Mouse (Mus musculus) gastrocnemius, adult 2 months (tissue): ENCODE data around the gene Pdf. TPM values are rescaled to one million over a fixed set of nuclear protein-coding genes. Genes with fewer than 3 reads are reported as not detected.
A peak's percentile ranks its signal among the peaks of the same experiment; 100 is the strongest.
"Not testable (repeated sequence)": the region's sequence is repeated elsewhere in the genome, so short reads cannot be mapped to it uniquely, and the experiment has no call there.

Experiments
- DNase-seq: peaks from one replicate; pipeline ENCODE4 v3.0.0; 2022
- H3K27ac ChIP-seq: fragments of 200-600 bp; 2 replicates; pipeline ENCODE4 v1.8.1; 2022; ENCODE audit warnings: mild to moderate bottlenecking
- H3K4me3 ChIP-seq: fragments of 200-600 bp; 2 replicates; pipeline ENCODE4 v1.8.1; 2022; ENCODE audit warnings: mild to moderate bottlenecking, moderate library complexity
- CTCF ChIP-seq: fragments of 200-600 bp; IDR thresholded peaks from 2 replicates; pipeline ENCODE4 v1.8.1; 2022; ENCODE audit warnings: antibody characterized with exemption, mild to moderate bottlenecking, moderate library complexity
- intact Hi-C: fragments of 180-260 bp; cut with DNase I; formaldehyde crosslinking; loops from one replicate; pipeline ENCODE4 v1.15.1; 2025
- microRNA-seq: library from miRNA; unstranded; fragments of <30 nt; microRNA quantifications from one replicate; pipeline ENCODE4 v1.2.0, GENCODE M21; 2021
- total RNA-seq, 2 experiments: library from RNA; stranded (reverse); gene quantifications; 2 replicates each; pipeline ENCODE4 v1.2.3; 2021

Gene Pdf
- total RNA-seq, 2 experiments from 2014 or later: 38.6 to 44.0 TPM

DNA sequence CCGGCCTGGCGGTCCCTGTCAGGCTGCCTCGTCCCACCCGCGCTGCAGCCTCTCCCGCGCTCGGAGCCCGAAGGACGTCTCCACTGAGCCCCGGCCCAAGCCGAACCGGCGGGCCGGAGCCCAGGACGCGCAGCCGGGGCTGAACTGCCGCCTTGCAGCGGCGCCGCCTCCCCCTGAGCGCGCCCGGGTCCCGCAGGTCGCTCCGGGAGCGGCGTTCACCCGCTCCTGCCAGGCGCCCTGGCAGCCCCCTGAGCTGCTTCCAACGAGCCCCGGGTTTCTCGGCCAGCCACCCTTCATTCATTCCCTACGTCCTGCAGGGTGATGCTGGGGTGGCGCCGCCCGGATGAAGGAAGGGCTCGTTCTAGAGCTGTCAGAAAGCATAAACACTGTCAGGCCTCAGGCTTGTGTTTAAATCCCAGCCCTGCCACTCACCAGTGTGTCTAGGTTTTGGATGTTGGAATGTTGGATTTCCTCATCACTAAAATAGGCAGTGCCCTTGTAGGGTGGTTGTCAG is 16.8 kb downstream of the Pdf start:
- DNase-seq: no peak
- peak overlapping the region; percentile 91 for H3K4me3 ChIP-seq
- intact Hi-C loops: loop anchor here (1.0 kb wide), 2 partner anchors 15 to 25 kb away; partner anchors contain the start of genes Cog8 and Nip7
- TF ChIP-seq CTCF: no peak
- peak overlapping the region; percentile 92 for H3K27ac ChIP-seq

DNA sequence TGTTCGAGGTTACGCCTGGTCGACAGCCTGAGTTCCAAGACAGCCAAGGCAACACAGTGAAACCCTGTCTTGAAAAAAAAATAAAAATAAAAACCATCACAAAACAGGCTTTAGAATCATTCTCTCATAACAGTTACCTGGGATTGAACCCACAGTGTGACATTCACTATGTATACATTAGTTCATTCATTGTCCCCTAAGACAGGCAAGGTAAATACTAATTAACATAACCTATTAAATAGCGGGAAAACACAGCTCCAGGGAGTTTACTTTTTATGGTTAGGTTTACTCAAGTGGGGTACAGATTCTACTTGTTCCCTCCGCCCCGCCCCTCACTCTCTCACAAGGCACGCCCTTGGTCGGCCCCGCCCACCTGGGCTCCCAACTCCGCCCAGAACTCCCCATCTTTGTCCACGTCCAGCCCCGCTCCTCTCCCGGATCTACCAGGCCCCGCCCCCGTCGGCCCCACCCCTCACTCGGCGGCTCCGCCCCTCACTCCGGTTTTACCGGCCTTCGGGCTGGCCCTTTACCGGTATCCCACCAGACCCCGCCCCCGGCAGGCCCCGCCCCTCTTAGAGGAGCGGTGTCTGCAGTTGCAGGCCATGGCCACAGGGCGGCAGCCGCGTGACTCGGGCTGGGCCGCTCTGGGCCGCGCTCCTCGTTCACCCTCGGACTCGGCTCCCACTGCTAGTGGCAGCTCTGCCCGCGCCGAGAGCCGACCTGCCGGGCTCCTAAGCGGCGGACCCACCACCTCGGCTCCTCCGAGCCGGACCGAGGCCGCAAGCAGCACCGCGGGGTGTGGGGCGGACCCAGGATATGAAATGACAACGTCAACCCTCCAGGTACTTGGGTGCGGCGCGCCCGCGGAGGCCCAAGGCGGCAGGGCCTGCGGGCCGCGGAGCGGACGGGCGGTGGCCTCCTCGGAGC is 17.5 kb downstream of the Pdf start, which contains the start of gene Vps4a:
TSS of gene Vps4a (plus strand) at position 573 of the 927 bp plus-strand sequence.
- H3K4me3 ChIP-seq: peak within 1 kb of the TSS; percentile 91
- peak; percentile 97 for TF ChIP-seq CTCF
- peak within 1 kb of the TSS; percentile 92 for H3K27ac ChIP-seq
- DNase-seq: peak; percentile 98
- intact Hi-C loops: loop anchor here (1.0 kb wide), 2 partner anchors 15 to 25 kb away; partner anchors contain the start of genes Cog8 and Nip7

DNA sequence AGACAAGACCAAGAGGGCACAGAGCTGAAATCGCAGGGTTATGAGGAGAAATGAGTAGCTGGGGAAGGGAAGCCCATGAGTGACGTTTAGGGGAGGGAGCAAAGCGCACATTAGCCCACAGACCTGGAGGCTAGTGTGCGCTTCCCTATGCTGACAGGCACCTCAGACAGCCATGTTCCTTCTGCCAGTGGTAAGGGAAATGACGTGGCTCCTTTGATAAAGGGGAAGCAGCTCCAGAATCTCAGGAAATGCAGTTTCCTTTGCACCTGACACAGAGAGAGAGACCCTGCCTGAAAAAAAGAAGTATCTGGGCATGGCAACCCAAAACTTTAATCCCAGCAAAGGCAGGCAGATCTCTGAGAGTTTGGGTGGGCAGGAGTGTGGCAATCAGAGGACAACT is 18.4 kb downstream of the Pdf start:
- Histone ChIP-seq H3K4me3 (no peak overlapping the region), H3K27ac (0 out of 2 replicates have a peak overlapping the region, but pooled peaks have one; percentile 92)
- TF ChIP-seq CTCF: no peak
- intact Hi-C loops: no loop called here
- DNase-seq: no peak

DNA sequence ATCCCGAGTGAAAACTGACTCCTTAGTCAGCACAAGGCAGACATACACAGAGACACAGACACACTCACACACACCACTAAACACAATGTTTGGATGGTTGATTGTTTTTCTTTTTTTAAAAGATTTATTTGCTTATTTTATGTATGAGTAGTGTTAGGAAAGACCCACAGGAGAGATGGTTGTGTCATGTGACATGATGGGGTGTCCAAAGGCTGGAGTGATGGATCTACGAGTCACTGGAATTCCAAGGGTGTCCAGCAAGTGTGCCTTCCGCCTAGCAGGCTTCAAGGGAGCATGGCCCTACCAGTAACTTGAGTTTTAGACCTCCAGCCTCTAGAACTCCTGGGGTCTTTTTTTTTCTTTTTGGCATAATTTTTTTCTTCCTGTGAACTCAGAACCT is 19.1 kb downstream of the Pdf start:
- TF ChIP-seq CTCF: no peak
- intact Hi-C loops: no loop called here
- H3K27ac ChIP-seq: no peak overlapping the region
- no peak for DNase-seq
- no peak overlapping the region for H3K4me3 ChIP-seq

DNA sequence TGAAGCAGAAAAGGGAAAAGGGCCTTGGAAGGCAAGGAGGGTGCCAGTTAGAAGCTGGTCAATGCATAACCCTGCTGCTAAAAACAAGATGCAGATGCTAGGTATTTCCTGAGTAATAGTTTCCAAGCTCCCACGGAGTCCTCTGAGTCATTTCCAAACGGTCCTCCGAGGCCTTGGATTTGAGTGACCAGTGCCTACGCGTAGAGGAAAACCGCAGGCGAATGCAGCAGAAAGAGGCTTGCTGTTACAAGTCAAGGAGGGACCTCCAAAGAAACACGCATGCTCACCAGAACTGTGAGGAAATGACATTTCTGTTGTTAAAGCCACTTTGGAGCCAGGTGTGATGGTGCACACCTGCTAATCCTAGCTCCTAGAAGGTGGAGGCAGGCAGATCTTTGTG is 24.9 kb downstream of the Pdf start:
- intact Hi-C loops: no loop called here
- no peak for DNase-seq
- no peak overlapping the region for H3K27ac ChIP-seq
- no peak for TF ChIP-seq CTCF
- no peak overlapping the region for H3K4me3 ChIP-seq

DNA sequence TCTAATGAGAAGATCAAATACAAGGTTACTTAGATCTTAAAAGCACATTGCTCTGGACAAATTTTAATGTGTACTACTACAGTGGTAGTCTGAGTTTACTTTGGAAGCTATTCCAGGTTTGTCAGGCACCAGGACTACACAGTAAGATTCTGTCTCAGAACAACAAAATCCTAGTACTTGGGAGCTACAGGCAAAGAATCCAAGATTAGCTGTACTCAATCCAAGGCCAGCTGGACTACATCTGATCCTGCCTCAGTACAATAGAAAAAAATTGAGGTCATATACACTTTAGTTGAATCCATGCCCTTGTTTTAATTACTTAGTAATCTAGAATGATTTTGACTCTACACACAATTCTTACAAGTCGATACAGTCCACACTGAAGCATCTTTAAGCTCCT is 33.5 kb downstream of the Pdf start:
- intact Hi-C loops: no loop called here
- H3K4me3 ChIP-seq: no peak overlapping the region
- TF ChIP-seq CTCF: no peak
- no peak for DNase-seq
- H3K27ac ChIP-seq: no peak overlapping the region

DNA sequence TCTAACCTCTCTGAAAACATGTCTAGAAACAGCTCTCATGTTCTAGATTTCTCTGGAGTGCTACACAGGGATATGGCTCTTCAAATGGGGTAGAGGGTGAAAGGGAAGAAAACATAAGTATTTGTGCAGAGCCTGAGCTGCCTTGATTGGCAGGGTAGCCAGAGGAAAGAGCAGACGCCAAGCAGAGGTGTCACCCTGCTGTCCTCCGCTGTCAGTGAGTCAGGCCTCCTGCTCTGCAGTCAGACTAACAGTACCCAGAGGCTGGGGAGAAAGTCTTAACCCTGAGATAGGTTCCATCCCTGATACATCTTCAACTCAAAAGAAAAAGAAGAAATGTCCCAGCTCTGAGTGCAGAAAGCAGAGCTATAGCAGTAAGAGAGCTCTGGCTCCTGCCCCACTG is 35.7 kb downstream of the Pdf start:
- Histone ChIP-seq H3K4me3 (no peak overlapping the region), H3K27ac (no peak overlapping the region)
- DNase-seq: no peak
- TF ChIP-seq CTCF: no peak
- intact Hi-C loops: no loop called here

DNA sequence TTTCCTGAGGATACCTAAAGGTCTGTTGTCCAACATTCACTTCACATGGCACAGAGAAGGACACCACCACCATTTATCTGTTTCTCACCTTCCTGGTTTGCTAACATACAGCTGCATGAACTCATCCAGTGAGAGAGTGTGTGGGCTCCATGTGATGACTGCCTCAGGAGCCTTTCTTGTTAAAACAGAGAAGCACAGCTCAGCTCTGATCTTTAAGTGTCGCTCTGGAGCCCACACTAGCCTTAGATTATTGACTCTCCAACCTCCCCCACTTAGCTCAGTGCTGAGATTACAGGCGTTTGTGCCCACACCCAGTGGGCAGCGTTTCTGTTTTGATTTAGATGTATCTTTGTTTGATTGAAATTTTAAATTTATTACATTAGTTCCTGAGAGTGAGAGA is 40.6 kb downstream of the Pdf start:
- Histone ChIP-seq H3K27ac (no peak overlapping the region), H3K4me3 (no peak overlapping the region)
- no peak for TF ChIP-seq CTCF
- no peak for DNase-seq
- intact Hi-C loops: no loop called here

DNA sequence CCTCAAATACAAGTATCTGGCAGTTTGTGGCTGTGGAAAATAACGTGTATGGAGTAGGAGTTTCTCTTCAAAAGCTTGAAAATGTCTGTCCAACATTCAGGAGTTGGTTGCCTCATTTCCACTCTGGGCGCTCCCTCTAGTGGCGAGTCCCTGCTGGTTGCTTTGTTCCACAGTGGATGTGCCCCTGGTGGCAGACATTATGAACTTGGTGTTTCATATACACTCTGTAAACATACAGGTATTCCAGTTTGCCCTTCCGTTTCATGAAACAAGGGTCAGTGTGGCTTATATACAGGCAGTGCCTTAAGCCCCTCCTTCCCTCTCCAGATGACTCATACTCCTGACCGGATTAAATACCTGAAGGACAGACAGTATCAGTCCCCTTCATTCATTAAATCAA is 45.9 kb downstream of the Pdf start:
- H3K4me3 ChIP-seq: peak overlapping the region; percentile 32; the same call in 1 of the 2 replicates
- TF ChIP-seq CTCF: no peak
- peak; percentile 91 for DNase-seq
- intact Hi-C loops: loop anchor here (1.0 to 5.0 kb wide), 3 partner anchors 75 to 304 kb away; no protein-coding TSS in a partner anchor
- H3K27ac ChIP-seq: no peak overlapping the region

DNA sequence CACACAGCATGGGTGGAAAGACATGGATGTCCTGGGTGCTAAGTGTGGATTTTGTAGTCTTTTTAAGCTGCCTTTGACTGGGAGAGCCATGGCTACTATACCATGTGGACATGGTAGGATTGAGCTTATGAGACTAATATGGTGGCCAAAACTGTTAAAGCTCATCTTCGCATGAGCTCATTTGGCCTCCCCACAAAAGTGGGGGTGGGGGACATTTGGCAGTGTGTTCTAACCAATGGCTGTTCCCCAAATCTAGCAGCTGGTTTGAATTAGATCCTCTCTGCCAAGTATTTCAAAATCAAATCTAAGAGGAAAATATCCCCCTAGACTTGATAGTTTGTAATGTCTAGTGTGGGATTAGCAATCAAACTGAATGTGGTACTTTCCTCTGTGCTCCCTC is 49.3 kb downstream of the Pdf start:
- intact Hi-C loops: no loop called here
- no peak for TF ChIP-seq CTCF
- H3K4me3 ChIP-seq: no peak overlapping the region
- peak; percentile 61 for DNase-seq
- H3K27ac ChIP-seq: peak overlapping the region; percentile 62

DNA sequence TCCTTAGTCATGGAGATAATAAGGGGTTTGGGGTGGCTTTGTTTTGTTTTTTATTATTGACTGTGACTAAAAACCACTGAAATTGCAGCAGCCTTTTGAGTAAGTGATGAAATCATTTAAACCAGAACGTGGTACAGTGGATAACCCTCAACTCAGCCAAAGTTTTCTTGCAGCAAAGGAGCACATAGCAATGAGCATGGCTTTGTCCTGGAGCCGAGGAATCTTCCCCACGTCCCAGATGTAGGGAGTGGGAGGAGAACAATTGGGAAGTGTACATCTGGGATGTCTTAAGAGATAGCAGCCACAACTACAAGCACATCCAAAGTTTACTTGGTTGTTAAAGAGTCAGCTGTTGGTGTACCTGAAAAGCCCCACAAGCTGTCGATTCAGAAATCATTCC is 51.0 kb downstream of the Pdf start:
- Histone ChIP-seq H3K4me3 (no peak overlapping the region), H3K27ac (no peak overlapping the region)
- no peak for TF ChIP-seq CTCF
- no peak for DNase-seq
- intact Hi-C loops: no loop called here

DNA sequence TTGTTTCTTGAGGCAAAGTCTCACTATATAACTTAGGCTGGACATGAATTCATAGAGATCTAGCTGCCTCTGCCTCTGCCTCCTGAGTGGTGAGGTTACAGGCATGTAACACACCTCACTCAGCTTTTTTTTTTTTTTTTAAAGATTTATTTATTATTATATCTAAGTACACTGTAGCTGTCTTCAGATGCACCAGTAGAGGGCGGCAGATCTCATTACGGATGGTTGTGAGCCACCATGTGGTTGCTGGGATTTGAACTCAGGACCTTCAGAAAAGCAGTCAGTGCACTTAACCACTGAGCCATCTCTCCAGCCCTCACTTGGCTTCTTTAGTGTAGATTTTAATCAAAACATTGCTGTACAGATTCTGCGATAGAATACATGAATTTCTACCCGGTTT is 52.1 kb downstream of the Pdf start:
- TF ChIP-seq CTCF: peak; percentile 31; the same call in 1 of the 2 replicates
- intact Hi-C loops, DNase-seq, H3K4me3 ChIP-seq, H3K27ac ChIP-seq: not testable (repeated sequence)

Small RNAs within 50 kb of the gene (microRNA-seq; reads per million reads assigned to microRNA genes)
- 2.9 reads per million for gene Mir7075

Other genes starting within 250 kb of the Pdf start
- under 1 TPM; 0.56 to 0.59 TPM for gene Has3, start 178.4 kb downstream of the Pdf start, total RNA-seq
- 10 to 100 TPM; 20.1 to 24.0 TPM for gene Utp4, start 155.0 kb downstream of the Pdf start, total RNA-seq
- 1 to 10 TPM; 3.5 to 5.1 TPM for gene Sntb2, start 112.9 kb downstream of the Pdf start, total RNA-seq
- gene Vps4a, start 17.4 kb downstream of the Pdf start, total RNA-seq: 10 to 100 TPM; 65.2 to 67.8 TPM
- gene Cog8, start 8.1 kb upstream of the Pdf start, total RNA-seq: 10 to 100 TPM; 18.7 to 20.3 TPM
- gene Nip7, start 8.3 kb upstream of the Pdf start, total RNA-seq: 10 to 100 TPM; 19.3 to 20.7 TPM
- not detected for gene Tmed6, start 17.0 kb upstream of the Pdf start, total RNA-seq
- gene Terf2, start 47.9 kb upstream of the Pdf start, total RNA-seq: 10 to 100 TPM; 14.7 to 15.1 TPM
- 10 to 100 TPM; 33.2 to 36.3 TPM for gene Cyb5b, start 102.0 kb upstream of the Pdf start, total RNA-seq
- gene Nfat5, start 244.9 kb upstream of the Pdf start, total RNA-seq: 10 to 100 TPM; 15.1 to 21.8 TPM